Mouse (Mus musculus): ENCODE measurements around the gene Cd300e. TPM values are rescaled to one million over a fixed set of nuclear protein-coding genes. Genes with fewer than 3 reads are reported as not detected.

The Cd300e gene
- total and polyA plus RNA-seq, 2 experiments from 2014 or later = 0.09 TPM; not detected in 1

- Histone ChIP-seq H3K36me3 (ENCODE audit: insufficient read depth, low read length) (no peaks in the 10 kb centered on the region), H3K9ac (replicated peaks; ENCODE audit: low read length) (no peak overlapping the region), H3K4me3 (ENCODE audit: low read length) (no peak overlapping the region), H3K27me3 (ENCODE audit: insufficient read depth, low read length) (no peaks in the 10 kb centered on the region; the same call in 1 of the 2 replicates), H3K4me2 (ENCODE audit: low read depth, low read length) (no peak overlapping the region), H3K27ac (no peak overlapping the region), H3K9me3 (ENCODE audit: low read length) (no peaks in the 10 kb centered on the region), H3K4me1 (ENCODE audit: insufficient read depth, low read length) (0 out of 2 replicates have a peak, but pooled peaks cover 5% of the 10 kb centered on the region)
- DNase-seq (ENCODE audit: low spot score) (peak; percentile 25), ATAC-seq (0 out of 2 replicates have a peak, but pooled peaks have one; percentile 27)
- no peak for TF ChIP-seq CTCF (IDR thresholded peaks at IDR 0.05; ENCODE audit: low read depth)
- 14% methylated on average over 12 of the region's 12 CpGs for WGBS
Measured at GRCm38 (mm10) chr11:115084595-115084994, 22.6 kb upstream of the Cd300e start.

- 0 out of 2 replicates have a peak, but pooled peaks have one; percentile 57 for ATAC-seq
- peak; percentile 98 for TF ChIP-seq CTCF (IDR thresholded peaks at IDR 0.05; ENCODE audit: low read depth)
Measured at GRCm38 (mm10) chr11:115083376-115084139, 21.6 kb upstream of the Cd300e start.

GRCm38 (mm10) chr11:115082196-115082595 is 20.2 kb upstream of the Cd300e start:
- H3K27ac ChIP-seq = no peak overlapping the region
- no peak overlapping the region for H3K4me2 ChIP-seq (ENCODE audit: low read depth, low read length)
- no peak for DNase-seq (ENCODE audit: low spot score)
- no peak overlapping the region for H3K4me3 ChIP-seq (ENCODE audit: low read length)
- H3K9me3 ChIP-seq (ENCODE audit: low read length) = no peaks in the 10 kb centered on the region
- no peak for ATAC-seq
- no peaks in the 10 kb centered on the region; the same call in 1 of the 2 replicates for H3K27me3 ChIP-seq (ENCODE audit: insufficient read depth, low read length)
- no peak for TF ChIP-seq CTCF (IDR thresholded peaks at IDR 0.05; ENCODE audit: low read depth)
- H3K4me1 ChIP-seq (ENCODE audit: insufficient read depth, low read length) = 0 out of 2 replicates have a peak, but pooled peaks cover 5% of the 10 kb centered on the region
- WGBS = 75% methylated on average over 6 of the region's 6 CpGs
- no peaks in the 10 kb centered on the region for H3K36me3 ChIP-seq (ENCODE audit: insufficient read depth, low read length)
- no peak overlapping the region for H3K9ac ChIP-seq (replicated peaks; ENCODE audit: low read length)

More at GRCm38 (mm10) chr11:115083376-115084139, 21.6 kb upstream of the Cd300e start:
- DNase-seq (ENCODE audit: low spot score) = peak; percentile 90
- Histone ChIP-seq H3K4me2 (ENCODE audit: low read depth, low read length) (no peak overlapping the region), H3K9ac (replicated peaks; ENCODE audit: low read length) (no peak overlapping the region), H3K4me3 (ENCODE audit: low read length) (no peak overlapping the region), H3K27me3 (ENCODE audit: insufficient read depth, low read length) (no peaks in the 10 kb centered on the region; the same call in 1 of the 2 replicates), H3K9me3 (ENCODE audit: low read length) (no peaks in the 10 kb centered on the region), H3K36me3 (ENCODE audit: insufficient read depth, low read length) (no peaks in the 10 kb centered on the region), H3K4me1 (ENCODE audit: insufficient read depth, low read length) (0 out of 2 replicates have a peak, but pooled peaks cover 5% of the 10 kb centered on the region), H3K27ac (no peak overlapping the region)
- WGBS = 35% methylated on average over 18 of the region's 18 CpGs

GRCm38 (mm10) chr11:115081373-115081772 is 19.4 kb upstream of the Cd300e start:
- no peaks in the 10 kb centered on the region; the same call in 1 of the 2 replicates for H3K27me3 ChIP-seq (ENCODE audit: insufficient read depth, low read length)
- no peaks in the 10 kb centered on the region for H3K9me3 ChIP-seq (ENCODE audit: low read length)
- no peak for TF ChIP-seq CTCF (IDR thresholded peaks at IDR 0.05; ENCODE audit: low read depth)
- 0 out of 2 replicates have a peak, but pooled peaks cover 5% of the 10 kb centered on the region for H3K4me1 ChIP-seq (ENCODE audit: insufficient read depth, low read length)
- H3K9ac ChIP-seq (replicated peaks; ENCODE audit: low read length) = no peak overlapping the region
- DNase-seq (ENCODE audit: low spot score) = no peak
- no peaks in the 10 kb centered on the region for H3K36me3 ChIP-seq (ENCODE audit: insufficient read depth, low read length)
- H3K27ac ChIP-seq = no peak overlapping the region
- 68% methylated on average over 3 of the region's 3 CpGs for WGBS
- H3K4me3 ChIP-seq (ENCODE audit: low read length) = no peak overlapping the region
- no peak for ATAC-seq
- H3K4me2 ChIP-seq (ENCODE audit: low read depth, low read length) = no peak overlapping the region

GRCm38 (mm10) chr11:115080886-115081285 is 18.9 kb upstream of the Cd300e start:
- H3K36me3 ChIP-seq (ENCODE audit: insufficient read depth, low read length) = no peaks in the 10 kb centered on the region
- 33% methylated on average over 13 of the region's 13 CpGs for WGBS
- H3K9me3 ChIP-seq (ENCODE audit: low read length) = no peaks in the 10 kb centered on the region
- no peaks in the 10 kb centered on the region; the same call in 1 of the 2 replicates for H3K27me3 ChIP-seq (ENCODE audit: insufficient read depth, low read length)
- ATAC-seq (no peak), DNase-seq (ENCODE audit: low spot score) (peak; percentile 84)
- TF ChIP-seq CTCF (IDR thresholded peaks at IDR 0.05; ENCODE audit: low read depth) = peak; percentile 93
- 0 out of 2 replicates have a peak, but pooled peaks cover 5% of the 10 kb centered on the region for H3K4me1 ChIP-seq (ENCODE audit: insufficient read depth, low read length)
- H3K4me2 ChIP-seq (ENCODE audit: low read depth, low read length) = no peak overlapping the region
- no peak overlapping the region for H3K9ac ChIP-seq (replicated peaks; ENCODE audit: low read length)
- no peak overlapping the region for H3K27ac ChIP-seq
- H3K4me3 ChIP-seq (ENCODE audit: low read length) = no peak overlapping the region

- Histone ChIP-seq H3K4me2 (ENCODE audit: low read depth, low read length) (no peak overlapping the region), H3K36me3 (ENCODE audit: insufficient read depth, low read length) (no peaks in the 10 kb centered on the region), H3K4me3 (ENCODE audit: low read length) (no peak overlapping the region), H3K9ac (replicated peaks; ENCODE audit: low read length) (no peak overlapping the region), H3K9me3 (ENCODE audit: low read length) (no peaks in the 10 kb centered on the region), H3K4me1 (ENCODE audit: insufficient read depth, low read length) (no peaks in the 10 kb centered on the region), H3K27ac (no peak overlapping the region), H3K27me3 (ENCODE audit: insufficient read depth, low read length) (no peaks in the 10 kb centered on the region)
- no peak for ATAC-seq
- WGBS = 83% methylated on average over 5 of the region's 5 CpGs
- no peak for TF ChIP-seq CTCF (IDR thresholded peaks at IDR 0.05; ENCODE audit: low read depth)
- no peak for DNase-seq (ENCODE audit: low spot score)
Measured at GRCm38 (mm10) chr11:115078680-115079079, 16.7 kb upstream of the Cd300e start.

GRCm38 (mm10) chr11:115077436-115077835 is 15.5 kb upstream of the Cd300e start:
- no peak for DNase-seq (ENCODE audit: low spot score)
- Histone ChIP-seq H3K4me1 (ENCODE audit: insufficient read depth, low read length) (no peaks in the 10 kb centered on the region), H3K9me3 (ENCODE audit: low read length) (no peaks in the 10 kb centered on the region), H3K4me3 (ENCODE audit: low read length) (no peak overlapping the region), H3K27ac (no peak overlapping the region), H3K9ac (replicated peaks; ENCODE audit: low read length) (no peak overlapping the region), H3K36me3 (ENCODE audit: insufficient read depth, low read length) (no peaks in the 10 kb centered on the region), H3K27me3 (ENCODE audit: insufficient read depth, low read length) (no peaks in the 10 kb centered on the region), H3K4me2 (ENCODE audit: low read depth, low read length) (no peak overlapping the region)
- 83% methylated on average over 1 of the region's 1 CpGs for WGBS
- no peak for ATAC-seq
- 0 out of 2 replicates have a peak, but pooled peaks have one; percentile 2 for TF ChIP-seq CTCF (IDR thresholded peaks at IDR 0.05; ENCODE audit: low read depth)
